Comparison of ENCODE assay signal across 8 mouse cellular contexts in genomic region chr1:184845111-184846071, GRCm38 (mm10). TPM values are rescaled to one million over a fixed set of nuclear protein-coding genes. Genes with fewer than 3 reads are reported as not detected.
DNase-seq lines count a peak whose midpoint lies in the region; ATAC-seq lines count a peak whose summit lies in the region.

No protein-coding gene starts in this region.

- DNase-seq in T-cell, adult 2 months (ENCODE audit: low spot score), result peak; percentile 80
- DNase-seq in cerebellum, postnatal 36 days, result peak; percentile 76 to 80
- peak; percentile 87 to 88 for DNase-seq in frontal cortex, postnatal 36 days (ENCODE audit: low spot score in 2 of 2)
- peak; percentile 68 for DNase-seq in left cerebral cortex, adult 11 months (ENCODE audit: low spot score)
- peak; percentile 95 for DNase-seq in lung, postnatal 36 days
- peak; percentile 92 for DNase-seq in retina, embryonic 14.5 days (ENCODE audit: low spot score)
- DNase-seq in thymus, postnatal 36 days, result peak; percentile 86 to 87

- ATAC-seq in hindbrain, embryonic 15.5 days (ENCODE audit: low FRiP score, low read depth), result peak; percentile 97

- peak overlapping the region; percentile 73 for H3K27ac ChIP-seq in hindbrain, embryonic 15.5 days (replicated peaks)

- peaks cover 28% of the 10 kb centered on the region for H3K4me1 ChIP-seq in hindbrain, embryonic 15.5 days (replicated peaks)

- 0 out of 2 replicates have a peak, but pooled peaks cover 2% of the 10 kb centered on the region for H3K27me3 ChIP-seq in hindbrain, embryonic 15.5 days

- peak overlapping the region; percentile 78 for H3K4me3 ChIP-seq in hindbrain, embryonic 15.5 days

- peaks cover under 1% of the 10 kb centered on the region; the same call in 1 of the 2 replicates for H3K36me3 ChIP-seq in hindbrain, embryonic 15.5 days

- no peaks in the 10 kb centered on the region for H3K9me3 ChIP-seq in hindbrain, embryonic 15.5 days

- H3K9ac ChIP-seq in hindbrain, embryonic 15.5 days, result peak overlapping the region; percentile 76

- peak overlapping the region; percentile 73 for H3K4me2 ChIP-seq in hindbrain, embryonic 15.5 days

- under 1% methylated on average over 67 of the region's 67 CpGs for WGBS in hindbrain, embryonic 15.5 days

RNA-seq across cellular contexts. Expression of gene Marc2, which starts 0.9 kb away (rescaled TPM):
- 114 and 130 TPM in 2 replicates for polyA plus RNA-seq in hindbrain, embryonic 15.5 days (2015; fragmentation: Nextera tagmentation; extraction: Ambion mirVana)

RNA-seq across cellular contexts. Expression of gene Marc1, which starts 34.3 kb away (rescaled TPM):
- 0.31 TPM in 1 of 2 replicates, not detected in the other for polyA plus RNA-seq in hindbrain, embryonic 15.5 days (2015; fragmentation: Nextera tagmentation; extraction: Ambion mirVana)

RNA-seq across cellular contexts. Expression of gene C130074G19Rik, which starts 37.6 kb away (rescaled TPM):
- 0.99 and 1.2 TPM in 2 replicates for polyA plus RNA-seq in hindbrain, embryonic 15.5 days (2015; fragmentation: Nextera tagmentation; extraction: Ambion mirVana)

Comparison
In these comparisons a context has a peak if more than half of its experiments do, and no peak if none do; other contexts are left out.
1. Peak in every context shown above with its lines: DNase-seq, ATAC-seq, H3K4me3 ChIP-seq and H3K27ac ChIP-seq.